Mouse (Mus musculus) hindbrain, embryonic 16.5 days (tissue): Measurements from ENCODE around the gene Umad1. TPM values are rescaled to one million over a fixed set of nuclear protein-coding genes. Genes with fewer than 3 reads are reported as not detected.

Experiments
- ATAC-seq: fragments of 200-750 bp; cut with Nextera tagmentation; 2 replicates; pipeline ENCODE4 v1.8.0; 2017; ENCODE audit warnings: moderate TSS enrichment, moderate library complexity
- H3K27ac ChIP-seq: fragments of 300-500 bp; sonication (generic); 2 replicates; pipeline ENCODE4 v1.5.1; 2014; ENCODE audit warnings: low read depth, mild to moderate bottlenecking, control low read depth, low read length, moderate library complexity
- H3K27me3 ChIP-seq: fragments of 300-500 bp; sonication (generic); replicated peaks from 2 replicates; pipeline ENCODE4 v1.6.1; 2014; ENCODE audit warnings: low read length; ENCODE audit not compliant: control insufficient read depth, insufficient read depth
- H3K36me3 ChIP-seq: fragments of 300-500 bp; sonication (generic); 2 replicates; pipeline ENCODE4 v1.6.1; 2014; ENCODE audit warnings: mild to moderate bottlenecking, low read length, moderate library complexity, mixed read lengths; ENCODE audit not compliant: control insufficient read depth, insufficient read depth
- H3K4me1 ChIP-seq: fragments of 300-500 bp; sonication (generic); 2 replicates; pipeline ENCODE4 v1.6.1; 2014; ENCODE audit warnings: low read depth, low read length; ENCODE audit not compliant: control insufficient read depth, insufficient read depth
- H3K4me2 ChIP-seq: fragments of 300-500 bp; sonication (generic); 2 replicates; pipeline ENCODE4 v1.6.1; 2014; ENCODE audit warnings: mild to moderate bottlenecking, low read length, control low read depth, moderate library complexity
- H3K4me3 ChIP-seq: fragments of 300-500 bp; sonication (generic); 2 replicates; pipeline ENCODE4 v1.5.1; 2014; ENCODE audit warnings: mild to moderate bottlenecking, low read length, control low read depth, moderate library complexity
- H3K9ac ChIP-seq: fragments of 300-500 bp; sonication (generic); 2 replicates; pipeline ENCODE4 v1.6.1; 2014; ENCODE audit warnings: low read depth, mild to moderate bottlenecking, control low read depth, low read length, moderate library complexity
- H3K9me3 ChIP-seq: fragments of 300-500 bp; sonication (generic); 2 replicates; pipeline ENCODE4 v1.6.1; 2014; ENCODE audit warnings: mild to moderate bottlenecking, low read length, moderate library complexity; ENCODE audit not compliant: control insufficient read depth
- WGBS: fragments of 180-500 bp; shearing (Covaris S2); extraction: QIAGEN DNeasy Blood & Tissue Kit; methylation state at CpG from one replicate; pipeline ENCODE4 v1.1.7; 2014; 5-methylcytosine and 5-hydroxymethylcytosine counted together
- polyA plus RNA-seq: library from polyadenylated mRNA; unstranded; fragments of >200 nt; fragmentation: Nextera tagmentation; extraction: Ambion mirVana; gene quantifications from 2 replicates; pipeline ENCODE4 v1.2.1, GENCODE M21; 2015

Umad1 gene
- polyA plus RNA-seq, 1 experiment from 2014 or later = 62.6 TPM

DNA sequence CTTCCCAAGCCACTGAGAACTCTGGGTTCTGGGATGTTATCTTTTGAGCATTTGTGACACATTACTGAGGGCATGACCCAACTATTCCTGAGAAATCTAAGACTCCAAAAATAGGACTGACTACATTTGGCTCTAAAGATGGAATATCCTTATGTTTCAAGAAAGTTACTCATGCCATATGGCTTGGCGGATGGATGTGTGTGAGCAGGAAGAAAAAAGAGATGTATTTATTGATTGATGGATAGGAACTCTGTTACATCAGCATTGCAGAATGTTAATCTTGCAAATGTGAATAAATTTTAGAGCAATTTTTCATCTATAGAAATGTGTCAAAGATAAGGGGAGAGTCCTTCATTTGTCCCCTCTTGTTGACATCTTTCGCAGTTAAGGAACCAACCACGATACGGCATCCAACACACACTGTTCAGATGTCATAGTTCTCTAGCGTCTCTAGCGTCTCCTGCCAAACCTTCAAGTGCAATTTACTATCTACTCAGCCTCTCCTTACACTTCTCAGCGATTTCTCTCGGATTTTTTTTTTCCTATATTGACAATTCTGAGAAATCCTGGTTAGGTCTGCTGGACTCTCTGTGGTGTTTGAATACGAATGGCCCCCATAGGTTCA is 171.6 kb downstream of the Umad1 start:
- Histone ChIP-seq H3K27me3 (no peaks in the 10 kb centered on the region), H3K4me1 (no peaks in the 10 kb centered on the region), H3K27ac (no peak overlapping the region), H3K9ac (no peak overlapping the region), H3K4me3 (no peak overlapping the region), H3K36me3 (no peaks in the 10 kb centered on the region), H3K9me3 (no peaks in the 10 kb centered on the region), H3K4me2 (no peak overlapping the region)
- ATAC-seq = no peak
- WGBS = 93% methylated on average over 9 of the region's 9 CpGs

GRCm38 (mm10) chr6:8433179-8433578 is 174.1 kb downstream of the Umad1 start:
- Histone ChIP-seq H3K27me3 (no peaks in the 10 kb centered on the region), H3K36me3 (no peaks in the 10 kb centered on the region), H3K4me3 (no peak overlapping the region), H3K4me2 (no peak overlapping the region), H3K27ac (no peak overlapping the region), H3K4me1 (no peaks in the 10 kb centered on the region), H3K9me3 (no peaks in the 10 kb centered on the region), H3K9ac (no peak overlapping the region)
- ATAC-seq = 0 out of 2 replicates have a peak, but pooled peaks have one; percentile 27
- 83% methylated on average over 9 of the region's 9 CpGs for WGBS

- no peaks in the 10 kb centered on the region for H3K36me3 ChIP-seq
- H3K9ac ChIP-seq = no peak overlapping the region
- no peak overlapping the region for H3K4me2 ChIP-seq
- no peak overlapping the region for H3K4me3 ChIP-seq
- no peaks in the 10 kb centered on the region for H3K4me1 ChIP-seq
- WGBS = 92% methylated on average over 3 of the region's 3 CpGs
- ATAC-seq = no peak
- no peaks in the 10 kb centered on the region for H3K9me3 ChIP-seq
- H3K27me3 ChIP-seq = no peaks in the 10 kb centered on the region
- no peak overlapping the region for H3K27ac ChIP-seq
Observed at GRCm38 (mm10) chr6:8437937-8438336, 178.8 kb downstream of the Umad1 start.

DNA sequence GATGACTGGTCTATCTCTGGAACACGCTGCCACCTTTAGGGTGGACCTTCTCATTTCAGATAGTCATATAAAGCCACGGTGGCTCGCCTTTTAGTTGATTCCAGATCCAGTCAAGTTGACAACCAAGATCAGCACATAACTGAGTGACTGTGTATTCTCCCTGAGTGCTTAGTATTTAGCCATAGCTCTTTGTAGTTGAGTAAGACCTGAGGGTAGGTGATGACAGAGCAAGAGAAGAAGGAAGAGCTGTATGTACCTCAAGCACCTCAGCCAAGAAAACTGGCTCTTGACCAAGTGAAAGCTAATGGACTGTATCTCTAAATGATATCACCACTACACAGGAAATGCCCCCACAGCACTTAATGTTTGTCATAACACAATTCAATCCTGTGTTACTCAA is 182.7 kb downstream of the Umad1 start:
- Histone ChIP-seq H3K9ac (no peak overlapping the region), H3K4me1 (0 out of 2 replicates have a peak, but pooled peaks cover 2% of the 10 kb centered on the region), H3K4me3 (no peak overlapping the region), H3K9me3 (no peaks in the 10 kb centered on the region), H3K36me3 (no peaks in the 10 kb centered on the region), H3K27me3 (no peaks in the 10 kb centered on the region), H3K27ac (no peak overlapping the region), H3K4me2 (no peak overlapping the region)
- WGBS = 90% methylated on average over 3 of the region's 3 CpGs
- ATAC-seq = no peak

DNA sequence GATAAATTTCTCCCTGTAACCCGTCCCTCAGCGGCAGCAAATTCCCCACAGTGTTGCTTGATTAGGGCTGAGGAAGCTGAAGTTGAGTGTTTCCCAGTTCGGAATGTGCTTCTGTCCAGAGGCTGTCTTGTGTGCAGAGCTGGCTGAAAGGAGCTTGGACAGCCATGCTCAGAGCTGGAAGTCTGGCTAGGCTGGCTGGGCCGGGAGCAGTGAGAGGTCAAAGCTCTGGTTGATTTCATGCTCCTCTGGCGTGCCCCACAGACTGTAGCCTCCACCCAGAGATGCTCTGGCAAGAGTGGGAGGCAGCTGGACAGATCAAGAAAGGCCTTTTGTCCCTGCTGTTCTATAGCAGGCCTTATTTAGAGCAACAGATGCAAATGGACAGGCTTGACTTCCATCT is 187.7 kb downstream of the Umad1 start:
- H3K36me3 ChIP-seq = no peaks in the 10 kb centered on the region
- H3K27ac ChIP-seq = peak overlapping the region; percentile 24; the same call in 1 of the 2 replicates
- peak; percentile 90; the same call in 1 of the 2 replicates for ATAC-seq
- no peaks in the 10 kb centered on the region for H3K27me3 ChIP-seq
- H3K9me3 ChIP-seq = no peaks in the 10 kb centered on the region
- H3K4me3 ChIP-seq = no peak overlapping the region
- 0 out of 2 replicates have a peak, but pooled peaks cover 3% of the 10 kb centered on the region for H3K4me1 ChIP-seq
- no peak overlapping the region for H3K4me2 ChIP-seq
- WGBS = 41% methylated on average over 5 of the region's 5 CpGs
- H3K9ac ChIP-seq = no peak overlapping the region

- Histone ChIP-seq H3K27ac (no peak overlapping the region), H3K9ac (no peak overlapping the region), H3K9me3 (no peaks in the 10 kb centered on the region), H3K4me2 (no peak overlapping the region), H3K4me3 (no peak overlapping the region), H3K27me3 (no peaks in the 10 kb centered on the region), H3K36me3 (no peaks in the 10 kb centered on the region), H3K4me1 (no peaks in the 10 kb centered on the region)
- 63% methylated on average over 5 of the region's 5 CpGs for WGBS
- ATAC-seq = peak; percentile 64; the same call in 1 of the 2 replicates
Observed at GRCm38 (mm10) chr6:8455599-8455998, 196.5 kb downstream of the Umad1 start.

DNA sequence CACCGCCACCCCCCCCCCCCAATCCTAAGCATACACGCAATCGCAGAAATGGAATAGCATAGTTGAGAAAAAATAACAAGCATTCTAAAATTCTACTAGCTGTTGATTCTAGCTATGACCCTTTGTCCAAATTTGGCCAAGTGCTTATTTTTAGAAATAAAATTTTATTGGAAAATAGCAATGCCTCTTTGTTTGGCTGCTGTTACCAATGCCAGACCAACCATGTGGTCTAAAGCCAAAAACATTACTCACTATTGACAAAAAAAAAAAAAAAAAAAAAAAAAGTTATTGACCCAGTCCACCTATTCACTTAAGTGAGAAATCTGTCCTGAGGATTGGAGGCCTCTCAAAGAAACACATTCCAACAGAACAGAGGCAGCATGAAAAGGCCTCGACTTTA is 199.5 kb downstream of the Umad1 start:
- 88% methylated on average over 4 of the region's 4 CpGs for WGBS
- no peak overlapping the region for H3K4me2 ChIP-seq

GRCm38 (mm10) chr6:8462447-8462846 is 203.4 kb downstream of the Umad1 start:
- Histone ChIP-seq H3K9ac (no peak overlapping the region), H3K4me3 (no peak overlapping the region), H3K9me3 (no peaks in the 10 kb centered on the region), H3K4me1 (no peaks in the 10 kb centered on the region), H3K36me3 (no peaks in the 10 kb centered on the region), H3K27ac (no peak overlapping the region), H3K4me2 (no peak overlapping the region), H3K27me3 (no peaks in the 10 kb centered on the region)
- 91% methylated on average over 2 of the region's 2 CpGs for WGBS
- ATAC-seq = no peak

More for the DNA sequence above, 199.5 kb downstream of the Umad1 start:
- no peak for ATAC-seq
- Histone ChIP-seq H3K4me1 (no peaks in the 10 kb centered on the region), H3K9me3 (no peaks in the 10 kb centered on the region), H3K9ac (no peak overlapping the region), H3K4me3 (no peak overlapping the region), H3K27ac (no peak overlapping the region), H3K27me3 (no peaks in the 10 kb centered on the region), H3K36me3 (no peaks in the 10 kb centered on the region)

GRCm38 (mm10) chr6:8465388-8465787 is 206.3 kb downstream of the Umad1 start:
- Histone ChIP-seq H3K9ac (no peak overlapping the region), H3K4me1 (no peaks in the 10 kb centered on the region; the same call in 1 of the 2 replicates), H3K4me3 (no peak overlapping the region), H3K27me3 (no peaks in the 10 kb centered on the region), H3K9me3 (no peaks in the 10 kb centered on the region), H3K4me2 (no peak overlapping the region), H3K27ac (no peak overlapping the region), H3K36me3 (no peaks in the 10 kb centered on the region)
- no peak for ATAC-seq
- 79% methylated on average over 1 of the region's 1 CpGs for WGBS
